Mouse (Mus musculus): ENCODE results near the gene Slit1.

The Slit1 gene

DNA sequence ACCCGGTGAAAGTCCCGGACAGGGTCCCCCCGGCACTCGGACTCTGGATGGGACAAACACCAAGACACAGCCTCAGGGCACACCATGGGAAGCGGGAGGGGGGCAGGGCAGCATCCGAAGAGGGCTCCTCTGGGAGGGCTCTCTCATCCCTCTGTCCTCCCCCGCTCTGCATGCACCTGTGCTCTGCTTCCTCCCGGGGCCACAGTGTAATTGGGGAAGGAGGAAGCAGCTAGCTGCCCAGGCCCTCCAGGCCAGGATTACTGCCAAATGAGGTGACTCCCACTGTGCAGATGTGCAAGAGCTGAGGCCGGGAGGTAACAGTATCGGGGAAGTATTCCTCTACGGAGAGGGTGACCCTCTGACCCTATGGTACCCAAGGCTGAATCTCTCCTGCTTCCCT, 142.8 kb downstream of the Slit1 start:
- in situ Hi-C loops (cut with MseI, MboI): no loop called here

DNA sequence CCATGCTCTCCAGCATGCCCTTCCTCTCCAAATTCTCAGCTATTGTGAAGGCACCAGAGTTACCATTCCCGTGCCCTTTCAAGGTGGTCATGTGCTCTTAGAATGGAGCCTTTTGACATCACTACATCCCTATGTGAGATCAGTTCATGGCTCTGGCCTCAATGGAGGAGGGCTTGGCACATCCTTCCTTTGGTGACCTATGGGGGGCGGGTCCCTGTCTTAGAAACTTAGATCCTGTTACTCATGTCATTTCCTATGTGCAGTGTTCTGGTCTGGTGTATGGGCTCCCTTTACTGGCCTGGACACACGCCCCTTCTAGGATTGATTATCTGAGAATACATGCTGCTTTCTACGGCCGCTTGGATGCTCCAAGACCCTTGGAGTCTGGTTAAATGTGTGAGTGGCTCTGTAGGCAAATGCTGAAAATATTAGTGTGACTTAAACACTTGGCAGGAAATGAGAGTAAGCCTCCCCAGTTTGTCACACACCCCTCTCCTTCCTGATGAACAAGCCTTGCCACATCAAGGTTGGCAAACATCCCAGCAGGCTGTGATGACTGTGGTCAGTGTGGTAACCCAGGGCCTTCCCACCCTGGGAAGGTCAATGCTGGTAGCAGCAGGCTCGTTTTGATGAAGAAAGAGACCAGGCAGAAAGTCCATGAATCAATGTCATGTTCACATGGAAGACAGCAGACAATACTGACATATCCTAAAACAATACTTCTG, 146.1 kb downstream of the Slit1 start:
- in situ Hi-C loops (cut with MseI, MboI): no loop called here

DNA sequence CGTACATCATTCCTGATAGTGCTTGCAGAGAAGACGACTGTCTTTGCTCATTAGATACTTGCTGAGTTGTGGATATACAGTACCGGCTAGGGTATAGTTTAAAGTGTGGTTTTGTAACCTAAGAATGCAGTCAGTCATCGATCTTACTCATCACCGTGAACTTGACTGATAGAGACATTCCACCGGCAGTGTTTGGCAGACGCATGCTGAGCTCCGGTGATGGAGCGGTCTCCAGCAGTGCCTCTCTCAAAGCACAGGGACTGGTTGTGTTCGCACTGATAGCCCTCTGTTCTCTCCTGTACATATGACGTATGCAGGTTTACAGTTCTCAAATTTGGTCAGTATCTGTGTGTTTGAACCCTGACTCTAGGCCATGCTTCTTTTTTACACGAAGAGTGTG, 151.7 kb downstream of the Slit1 start:
- in situ Hi-C loops (cut with MseI, MboI): no loop called here

DNA sequence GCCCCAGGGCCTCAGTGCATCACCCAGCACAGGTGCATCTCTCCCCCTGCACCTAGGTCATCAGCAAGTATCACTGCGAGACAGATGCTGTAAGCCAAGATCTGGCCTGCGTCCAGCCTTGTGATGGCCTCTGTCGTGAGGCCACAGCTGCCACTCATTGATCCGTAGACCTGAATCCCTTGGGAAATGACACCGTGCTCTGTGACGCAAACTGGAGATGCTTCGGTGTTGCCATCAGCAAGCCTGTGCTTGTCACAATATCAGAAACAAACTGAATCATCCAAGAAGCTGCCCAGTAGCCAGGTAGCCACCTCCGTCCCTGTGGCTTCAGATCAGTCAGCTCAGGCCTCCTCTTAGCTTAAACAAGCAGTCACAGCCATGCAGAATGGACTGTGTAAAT, 153.8 kb downstream of the Slit1 start:
- in situ Hi-C loops (cut with MseI, MboI): no loop called here

DNA sequence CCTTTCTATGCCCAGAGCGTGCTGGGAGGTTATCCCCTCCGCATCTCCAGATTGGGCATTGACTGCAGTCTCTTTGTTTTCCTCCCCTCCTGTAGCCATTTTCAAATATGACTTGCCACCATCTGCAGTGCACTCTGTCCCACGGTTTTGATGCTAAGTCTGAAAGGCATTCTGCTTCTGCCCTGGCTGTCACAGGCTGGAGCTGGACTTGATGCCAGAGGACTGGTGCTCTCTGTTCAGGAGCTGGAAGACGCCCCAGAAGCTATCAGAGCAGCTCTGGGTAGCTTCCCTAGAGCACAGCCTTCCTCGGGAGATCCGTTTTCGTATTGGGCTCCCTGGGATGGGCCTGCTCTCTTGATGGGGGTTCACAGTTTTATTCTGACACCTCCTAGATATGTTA, 154.4 kb downstream of the Slit1 start:
- in situ Hi-C loops (cut with MseI, MboI): no loop called here

DNA sequence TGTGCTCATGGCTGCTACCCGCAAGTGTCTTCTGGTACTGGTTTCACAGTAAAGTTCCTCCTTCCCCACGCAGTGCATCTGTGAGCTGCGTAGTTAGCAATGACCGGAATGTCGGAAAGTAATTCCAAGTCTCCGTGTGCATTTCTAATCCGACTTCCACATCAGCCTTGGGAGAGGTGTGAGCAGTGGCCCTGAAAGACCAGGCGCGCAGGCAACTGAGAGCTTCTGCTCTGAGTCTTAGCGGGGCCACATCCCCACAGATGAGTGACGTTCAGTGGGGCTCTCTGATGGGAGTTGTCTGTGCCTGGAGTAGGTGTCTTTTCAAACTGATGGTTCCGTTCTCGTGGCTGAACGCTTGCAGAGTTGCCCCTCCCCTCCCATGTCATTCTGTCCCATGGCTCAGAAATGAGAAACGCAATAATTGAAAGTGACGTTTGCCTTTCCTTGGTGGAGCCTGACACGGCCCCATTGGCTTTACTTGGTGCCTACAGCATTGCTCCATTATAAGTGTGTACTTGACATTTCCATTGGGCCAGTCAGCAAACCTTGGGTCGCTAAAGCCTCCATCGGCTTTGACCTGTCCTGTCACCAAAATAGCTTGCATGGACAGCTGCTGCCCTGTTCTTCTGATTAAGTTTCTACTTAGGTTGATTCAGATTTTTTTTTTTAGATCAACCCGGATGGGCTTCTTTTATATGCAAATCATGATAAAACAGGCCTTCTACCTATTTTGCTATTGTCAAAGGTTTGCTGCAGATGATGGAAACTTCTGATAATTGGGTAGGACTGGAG, 155.8 kb downstream of the Slit1 start:
- in situ Hi-C loops (cut with MseI, MboI): no loop called here

DNA sequence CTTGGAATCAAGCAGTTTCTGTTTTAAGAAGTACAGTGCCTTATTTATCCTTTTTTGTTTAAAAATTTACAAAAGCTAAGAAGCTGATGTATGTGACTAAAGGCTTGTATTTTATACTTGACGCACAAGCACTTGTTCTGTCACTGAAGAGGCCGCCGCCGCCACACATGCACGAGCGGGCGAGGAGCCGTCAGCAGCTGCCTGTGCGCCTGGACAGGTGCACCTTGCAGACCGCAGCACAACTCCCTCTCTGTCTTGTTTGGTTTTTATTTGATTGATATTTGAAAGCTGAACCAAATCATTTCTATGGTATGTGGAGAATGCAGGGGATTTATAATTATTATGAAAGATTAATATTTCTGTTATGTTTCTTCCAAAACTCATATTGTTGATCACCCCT, 156.7 kb downstream of the Slit1 start:
- in situ Hi-C loops (cut with MseI, MboI): no loop called here

DNA sequence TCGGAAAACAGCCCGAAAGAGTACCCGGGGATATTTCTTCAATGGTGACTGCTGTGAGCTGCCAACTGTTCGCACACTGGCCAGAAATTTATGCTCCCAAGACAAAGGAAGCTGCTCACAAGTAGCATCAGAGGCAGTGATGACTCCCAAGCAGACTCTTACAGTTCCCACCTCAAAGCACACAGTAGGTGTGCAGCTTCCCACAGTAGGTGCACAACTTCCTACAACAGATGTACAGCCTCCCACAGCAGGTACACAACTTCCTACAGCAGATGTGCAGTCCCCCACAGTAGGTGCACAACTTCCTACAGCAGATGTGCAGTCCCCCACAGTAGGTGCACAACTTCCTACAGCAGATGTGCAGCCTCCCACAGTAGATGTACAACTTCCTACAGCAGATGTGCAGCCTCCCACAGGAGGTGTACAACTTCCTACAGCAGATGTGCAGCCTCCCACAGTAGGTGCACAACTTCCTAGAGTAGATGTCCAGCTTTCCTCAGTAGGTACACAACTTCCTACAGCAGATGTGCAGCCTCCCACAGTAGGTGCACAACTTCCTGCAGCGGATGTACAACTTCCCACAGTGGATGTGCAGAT, 160.4 kb downstream of the Slit1 start:
- in situ Hi-C loops (cut with MseI, MboI): no loop called here

DNA sequence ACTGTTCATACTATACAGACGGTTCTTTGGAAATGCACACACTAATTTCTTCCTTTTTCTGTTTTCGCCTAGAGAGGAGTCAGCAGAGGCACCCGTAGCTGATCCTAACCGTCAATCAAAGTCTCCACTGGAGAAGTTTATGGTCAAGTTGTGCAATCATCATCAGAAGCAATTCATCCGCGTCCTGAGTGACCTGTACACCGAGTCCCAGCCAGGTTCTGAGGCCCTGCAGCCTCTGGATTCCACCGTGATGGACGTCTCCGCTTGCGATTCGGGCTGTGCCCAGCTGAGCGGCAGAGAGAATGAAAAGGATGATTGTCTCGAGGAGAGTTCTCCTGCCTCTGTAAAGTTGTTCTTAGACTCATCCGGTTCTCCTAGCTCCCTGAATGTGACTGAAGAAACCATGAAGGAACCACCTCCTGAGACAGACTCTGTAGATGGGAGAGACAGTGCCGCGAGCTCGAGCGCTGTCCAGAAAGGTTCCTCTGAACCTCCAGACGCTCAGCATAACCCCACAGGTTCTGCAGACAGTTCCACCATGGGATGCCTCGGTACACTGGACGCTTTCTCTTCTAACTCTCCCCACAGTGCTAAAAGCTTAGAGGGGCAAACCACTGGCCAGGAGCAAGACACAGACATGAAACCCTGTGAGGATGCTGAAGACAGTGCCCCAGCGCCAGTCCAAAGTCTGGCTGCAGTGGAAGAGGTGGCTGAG, 161.6 kb downstream of the Slit1 start, which contains the start of gene Gm340:
Gene Gm340 (plus strand): TSS at position 665 of the 715 bp plus-strand sequence.
- in situ Hi-C loops (cut with MseI, MboI): no loop called here

DNA sequence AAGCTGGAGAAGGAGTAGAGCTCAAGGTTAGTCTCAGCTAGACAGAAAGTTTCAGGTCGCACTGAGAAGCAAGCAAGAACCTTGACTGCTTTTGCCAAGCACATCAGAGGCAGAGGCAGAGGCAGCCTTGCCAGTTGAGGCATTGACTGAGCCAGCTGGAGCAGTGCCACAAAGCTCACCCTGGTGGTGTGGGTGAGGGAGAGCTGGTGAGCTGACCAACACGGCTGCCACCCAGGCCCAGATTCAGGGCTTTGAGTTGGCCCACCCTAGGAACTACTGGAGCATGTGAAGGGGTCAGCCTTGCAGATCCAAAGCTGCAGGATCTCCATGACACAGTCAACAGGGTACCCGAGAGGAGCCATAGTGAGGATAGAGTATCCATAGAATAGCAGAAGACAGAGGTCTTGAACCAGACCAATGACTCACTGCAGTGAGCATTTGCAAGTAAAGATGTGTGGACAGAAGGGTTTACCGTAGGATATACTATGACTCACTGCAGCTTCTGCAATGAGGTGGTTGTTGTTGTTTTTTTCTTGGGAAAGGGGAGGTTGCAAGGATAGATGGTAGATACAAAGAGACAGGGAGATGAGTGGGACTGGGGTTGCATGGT, 164.0 kb downstream of the Slit1 start:
- in situ Hi-C loops (cut with MseI, MboI): no loop called here

DNA sequence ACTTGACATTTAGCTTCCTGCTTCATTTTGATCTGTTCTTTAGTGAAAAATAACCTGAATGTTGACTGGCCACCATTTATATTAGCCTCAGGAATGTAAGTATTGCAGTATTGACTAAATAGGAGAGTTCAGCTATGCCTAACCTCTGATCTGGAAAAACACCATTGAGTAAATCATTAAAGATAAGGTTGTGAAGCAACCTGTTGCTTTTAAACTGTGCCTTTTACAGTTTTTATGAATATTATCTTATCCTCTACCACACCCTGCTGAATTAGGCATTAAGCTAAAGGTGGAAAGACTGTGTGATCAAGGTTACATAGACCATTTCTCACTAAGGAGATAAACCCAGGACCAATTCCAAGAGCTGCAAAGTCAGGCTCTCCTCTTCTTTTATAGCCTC, 165.9 kb downstream of the Slit1 start:
- in situ Hi-C loops (cut with MseI, MboI): no loop called here

DNA sequence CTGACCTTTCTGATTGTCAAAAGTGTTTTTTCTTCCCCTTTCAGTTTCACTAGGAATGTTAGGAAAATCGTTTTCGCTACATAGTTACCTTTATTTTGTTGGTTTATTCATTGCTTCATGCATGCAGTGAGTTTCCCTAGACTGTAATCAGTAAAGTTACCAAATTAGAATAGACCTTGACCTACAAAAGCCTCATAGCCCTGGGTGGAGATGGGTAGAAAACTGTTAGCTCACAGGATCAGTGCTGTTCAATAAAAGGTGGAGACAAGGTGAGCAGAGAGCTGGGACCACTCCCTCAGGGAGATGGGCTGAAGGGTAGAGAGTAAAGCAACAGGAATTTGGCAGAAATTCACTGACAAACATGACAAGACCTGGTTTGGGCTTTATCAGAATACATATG, 169.8 kb downstream of the Slit1 start:
- in situ Hi-C loops (cut with MseI, MboI): no loop called here

DNA sequence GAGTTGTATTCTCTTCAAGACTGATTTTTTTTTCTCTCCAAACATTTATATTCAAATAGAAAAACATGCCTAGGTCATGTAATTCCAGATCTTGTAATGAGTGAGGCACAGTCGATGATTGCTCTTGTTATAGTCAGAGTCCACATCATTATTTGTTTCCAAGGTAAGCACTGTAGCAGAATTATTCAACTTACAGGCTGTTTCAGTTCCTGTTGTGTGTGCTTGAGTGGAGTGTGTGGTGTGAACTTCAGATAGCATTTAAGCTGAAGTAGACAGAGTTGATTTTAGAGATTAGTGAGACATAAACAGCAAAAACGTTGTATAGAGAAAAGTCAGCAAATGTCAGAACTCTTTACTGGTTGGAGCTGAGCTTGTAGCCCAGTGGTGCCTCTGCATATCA, 174.7 kb downstream of the Slit1 start:
- in situ Hi-C loops (cut with MseI, MboI): no loop called here

DNA sequence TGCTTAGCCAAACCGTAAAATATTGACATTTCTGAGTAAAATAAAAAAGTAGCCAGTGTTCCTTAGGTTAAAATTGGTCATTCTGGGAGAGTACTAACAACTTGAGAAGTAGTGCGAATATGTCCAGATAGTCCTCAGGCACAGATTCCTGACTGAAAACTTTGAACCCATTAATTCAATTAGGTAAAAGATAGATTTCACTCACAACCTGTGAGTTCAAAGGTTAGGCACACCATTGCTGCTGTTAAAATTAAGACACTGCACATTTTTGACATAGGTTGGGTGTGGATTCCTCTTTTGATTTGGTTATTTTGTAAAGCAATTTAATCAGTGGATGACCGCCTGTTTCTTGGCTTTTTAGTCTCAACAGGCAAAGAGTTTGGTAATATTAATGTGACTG, 182.6 kb downstream of the Slit1 start:
- in situ Hi-C loops (cut with MseI, MboI): no loop called here

DNA sequence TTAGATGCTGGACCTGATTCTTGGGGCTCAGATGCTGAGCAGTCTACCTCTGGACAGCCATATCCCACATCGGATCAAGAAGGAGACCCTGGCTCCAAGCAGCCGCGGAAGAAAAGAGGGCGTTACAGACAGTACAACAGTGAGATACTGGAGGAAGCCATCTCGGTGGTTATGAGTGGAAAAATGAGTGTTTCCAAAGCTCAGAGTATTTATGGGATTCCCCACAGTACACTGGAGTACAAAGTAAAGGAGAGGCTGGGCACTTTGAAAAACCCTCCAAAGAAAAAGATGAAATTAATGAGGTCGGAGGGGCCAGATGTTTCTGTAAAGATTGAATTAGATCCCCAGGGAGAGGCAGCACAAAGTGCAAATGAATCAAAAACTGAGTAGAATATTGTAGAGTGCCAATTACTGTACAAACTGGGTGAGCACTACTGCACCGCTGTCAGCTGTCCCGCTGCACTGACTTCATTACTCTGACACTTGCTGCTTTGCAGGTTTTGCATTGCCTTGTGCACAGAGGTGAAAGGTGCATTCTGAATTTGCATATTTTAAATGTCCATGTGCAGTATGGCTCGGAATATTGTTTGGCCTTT, 184.5 kb downstream of the Slit1 start:
- in situ Hi-C loops (cut with MseI, MboI): no loop called here

DNA sequence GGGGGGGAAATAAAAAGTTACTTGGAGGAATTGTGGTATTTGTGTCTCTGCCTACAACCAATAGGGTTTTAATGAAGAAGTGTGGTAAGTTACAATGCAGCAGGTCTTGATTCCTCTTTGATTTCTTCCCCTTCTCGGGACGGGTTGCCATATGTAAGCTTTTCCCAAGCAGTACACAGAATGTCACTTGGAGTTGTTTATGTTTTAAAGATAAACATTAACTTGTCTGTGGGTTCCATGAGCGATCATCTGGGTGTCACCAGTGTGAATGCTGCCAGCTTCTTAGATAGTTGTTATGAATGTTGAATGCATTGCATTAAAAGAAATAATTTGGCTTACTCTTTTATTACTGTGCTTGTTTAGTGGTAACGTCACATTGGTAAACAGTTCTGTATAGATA, 186.0 kb downstream of the Slit1 start:
- in situ Hi-C loops (cut with MseI, MboI): no loop called here

DNA sequence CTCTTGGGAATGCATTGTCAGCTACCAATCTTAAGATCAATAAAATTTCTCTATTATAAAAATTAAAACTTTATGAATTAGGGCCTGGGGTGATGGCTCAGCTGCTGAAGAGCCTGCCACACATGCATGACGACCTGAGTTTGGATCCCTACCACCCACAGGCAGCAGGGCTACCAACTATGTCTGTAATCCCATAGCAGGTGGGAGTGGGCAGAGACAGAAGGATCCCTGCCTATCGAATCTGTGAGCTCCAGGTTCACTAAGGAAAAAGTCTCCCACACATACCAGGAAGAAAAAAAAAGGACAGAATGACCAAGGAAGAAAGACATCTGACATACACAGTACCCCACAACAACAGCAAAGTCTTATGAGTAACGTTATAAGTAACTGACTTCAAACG, 186.5 kb downstream of the Slit1 start:
- in situ Hi-C loops (cut with MseI, MboI): no loop called here

Measured in mouse trophoblast stem cell (cell line).